Mouse (Mus musculus): ENCODE measurements around the gene Phtf2. TPM values are rescaled to one million over a fixed set of nuclear protein-coding genes. Genes with fewer than 3 reads are reported as not detected.

The Phtf2 gene
- polyA plus RNA-seq, 1 experiment, result 2.7 TPM

GRCm38 (mm10) chr5:20918967-20919366, 37.0 kb upstream of the Phtf2 start:
- Histone ChIP-seq H3K4me1 (ENCODE audit: control insufficient read depth, insufficient read depth, low read length) (no peaks in the 10 kb centered on the region), H3K27me3 (ENCODE audit: control insufficient read depth, insufficient read depth, low read length) (no peaks in the 10 kb centered on the region), H3K27ac (ENCODE audit: control insufficient read depth, insufficient read depth, low read depth, low read length) (no peak overlapping the region), H3K4me3 (ENCODE audit: control insufficient read depth, low read depth, low read length) (no peak overlapping the region), H3K36me3 (ENCODE audit: control insufficient read depth, insufficient read depth, low read length) (no peaks in the 10 kb centered on the region)
- TF ChIP-seq POLR2A (IDR thresholded peaks at IDR 0.05; ENCODE audit: control insufficient read depth, low read depth, low read length) (no peak), CTCF (IDR thresholded peaks at IDR 0.05; ENCODE audit: control insufficient read depth, insufficient read depth, insufficient replicate concordance, low read depth, low read length) (no peak)

DNA sequence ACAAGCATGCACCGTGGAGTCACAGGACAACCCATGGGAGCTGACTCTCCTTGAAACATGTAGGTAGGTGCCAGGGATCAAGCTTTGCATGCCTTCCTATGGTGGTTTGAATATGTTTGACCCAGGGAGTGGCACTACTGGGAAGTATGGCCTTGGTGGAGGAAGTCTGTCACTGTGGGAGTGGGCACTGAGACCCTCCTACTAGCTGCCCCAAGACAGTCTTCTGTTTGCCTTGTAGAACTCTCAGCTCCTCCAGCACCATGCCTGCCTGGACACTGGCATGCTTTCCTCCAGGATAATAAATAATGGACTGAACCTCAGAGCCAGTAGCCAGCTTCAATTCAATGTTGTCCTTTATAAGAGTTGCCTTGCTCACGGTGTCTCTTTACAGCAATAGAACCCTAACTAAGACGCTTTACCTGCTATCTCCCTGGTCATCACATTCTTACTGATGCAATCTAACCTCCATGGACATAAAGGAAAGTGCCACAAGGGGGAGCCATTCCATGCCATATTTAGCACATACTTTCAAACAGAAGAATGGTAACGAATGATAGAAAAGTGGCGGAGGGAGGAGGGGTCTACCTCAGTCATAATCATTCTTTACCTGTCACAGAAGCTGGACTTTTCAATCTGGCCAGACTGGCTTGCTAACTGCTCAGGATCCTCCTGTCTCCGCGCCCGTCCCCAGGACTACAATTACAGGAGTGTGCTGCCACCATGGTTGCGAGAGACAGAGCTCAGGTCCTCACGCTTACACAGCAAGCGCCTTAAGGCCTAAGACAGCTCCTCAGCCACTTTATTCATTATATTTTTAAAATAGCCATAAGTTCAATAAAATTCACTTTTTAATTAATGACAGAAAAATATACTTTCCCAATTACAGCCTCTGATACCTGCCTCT, 31.7 kb upstream of the Phtf2 start:
- Histone ChIP-seq H3K36me3 (ENCODE audit: control insufficient read depth, insufficient read depth, low read length) (no peaks in the 10 kb centered on the region), H3K27ac (ENCODE audit: control insufficient read depth, insufficient read depth, low read depth, low read length) (no peak overlapping the region), H3K4me1 (ENCODE audit: control insufficient read depth, insufficient read depth, low read length) (no peaks in the 10 kb centered on the region), H3K27me3 (ENCODE audit: control insufficient read depth, insufficient read depth, low read length) (no peaks in the 10 kb centered on the region), H3K4me3 (ENCODE audit: control insufficient read depth, low read depth, low read length) (no peak overlapping the region)
- no peak for TF ChIP-seq POLR2A (IDR thresholded peaks at IDR 0.05; ENCODE audit: control insufficient read depth, low read depth, low read length)
- TF ChIP-seq CTCF (IDR thresholded peaks at IDR 0.05; ENCODE audit: control insufficient read depth, insufficient read depth, insufficient replicate concordance, low read depth, low read length), result no peak

GRCm38 (mm10) chr5:20911741-20912140, 29.8 kb upstream of the Phtf2 start:
- H3K27me3 ChIP-seq (ENCODE audit: control insufficient read depth, insufficient read depth, low read length), result no peaks in the 10 kb centered on the region
- H3K4me1 ChIP-seq (ENCODE audit: control insufficient read depth, insufficient read depth, low read length), result no peaks in the 10 kb centered on the region
- H3K4me3 ChIP-seq (ENCODE audit: control insufficient read depth, low read depth, low read length), result no peak overlapping the region
- TF ChIP-seq POLR2A (IDR thresholded peaks at IDR 0.05; ENCODE audit: control insufficient read depth, low read depth, low read length) (no peak), CTCF (IDR thresholded peaks at IDR 0.05; ENCODE audit: control insufficient read depth, insufficient read depth, insufficient replicate concordance, low read depth, low read length) (no peak)
- H3K27ac ChIP-seq (ENCODE audit: control insufficient read depth, insufficient read depth, low read depth, low read length), result no peak overlapping the region
- no peaks in the 10 kb centered on the region for H3K36me3 ChIP-seq (ENCODE audit: control insufficient read depth, insufficient read depth, low read length)

GRCm38 (mm10) chr5:20906191-20906590, 24.3 kb upstream of the Phtf2 start:
- Histone ChIP-seq H3K27ac (ENCODE audit: control insufficient read depth, insufficient read depth, low read depth, low read length) (no peak overlapping the region), H3K27me3 (ENCODE audit: control insufficient read depth, insufficient read depth, low read length) (no peaks in the 10 kb centered on the region), H3K4me1 (ENCODE audit: control insufficient read depth, insufficient read depth, low read length) (no peaks in the 10 kb centered on the region), H3K36me3 (ENCODE audit: control insufficient read depth, insufficient read depth, low read length) (no peaks in the 10 kb centered on the region), H3K4me3 (ENCODE audit: control insufficient read depth, low read depth, low read length) (no peak overlapping the region)
- no peak for TF ChIP-seq POLR2A (IDR thresholded peaks at IDR 0.05; ENCODE audit: control insufficient read depth, low read depth, low read length)
- no peak for TF ChIP-seq CTCF (IDR thresholded peaks at IDR 0.05; ENCODE audit: control insufficient read depth, insufficient read depth, insufficient replicate concordance, low read depth, low read length)

DNA sequence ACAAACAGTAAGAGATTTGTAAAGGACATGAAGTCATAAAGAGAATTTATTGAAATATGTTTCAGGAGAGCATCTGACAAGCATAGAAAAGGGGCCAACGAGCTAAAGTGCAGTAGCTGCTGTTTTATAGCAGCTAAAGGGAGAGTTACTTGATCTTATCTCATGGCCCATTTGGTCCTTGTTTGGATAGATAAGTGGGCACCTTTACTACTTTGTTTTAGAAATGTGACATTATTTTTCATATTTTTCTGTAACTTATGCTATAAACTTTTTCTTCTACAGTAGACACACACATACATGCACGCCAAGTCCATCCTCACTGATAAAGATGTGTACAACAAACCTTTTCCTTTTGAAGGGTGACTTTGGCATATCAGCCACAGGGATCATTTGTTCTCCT, 23.5 kb upstream of the Phtf2 start:
- TF ChIP-seq POLR2A (IDR thresholded peaks at IDR 0.05; ENCODE audit: control insufficient read depth, low read depth, low read length) (no peak), CTCF (IDR thresholded peaks at IDR 0.05; ENCODE audit: control insufficient read depth, insufficient read depth, insufficient replicate concordance, low read depth, low read length) (no peak)
- Histone ChIP-seq H3K4me1 (ENCODE audit: control insufficient read depth, insufficient read depth, low read length) (no peaks in the 10 kb centered on the region), H3K27ac (ENCODE audit: control insufficient read depth, insufficient read depth, low read depth, low read length) (no peak overlapping the region), H3K4me3 (ENCODE audit: control insufficient read depth, low read depth, low read length) (no peak overlapping the region), H3K27me3 (ENCODE audit: control insufficient read depth, insufficient read depth, low read length) (no peaks in the 10 kb centered on the region), H3K36me3 (ENCODE audit: control insufficient read depth, insufficient read depth, low read length) (no peaks in the 10 kb centered on the region)

GRCm38 (mm10) chr5:20904647-20905046, 22.7 kb upstream of the Phtf2 start:
- Histone ChIP-seq H3K4me1 (ENCODE audit: control insufficient read depth, insufficient read depth, low read length) (no peaks in the 10 kb centered on the region), H3K27me3 (ENCODE audit: control insufficient read depth, insufficient read depth, low read length) (no peaks in the 10 kb centered on the region), H3K27ac (ENCODE audit: control insufficient read depth, insufficient read depth, low read depth, low read length) (no peak overlapping the region), H3K4me3 (ENCODE audit: control insufficient read depth, low read depth, low read length) (no peak overlapping the region; the same call in 1 of the 2 replicates), H3K36me3 (ENCODE audit: control insufficient read depth, insufficient read depth, low read length) (no peaks in the 10 kb centered on the region)
- TF ChIP-seq CTCF (IDR thresholded peaks at IDR 0.05; ENCODE audit: control insufficient read depth, insufficient read depth, insufficient replicate concordance, low read depth, low read length), result no peak
- no peak for TF ChIP-seq POLR2A (IDR thresholded peaks at IDR 0.05; ENCODE audit: control insufficient read depth, low read depth, low read length)

GRCm38 (mm10) chr5:20897446-20898167, 15.7 kb upstream of the Phtf2 start:
- Histone ChIP-seq H3K36me3 (ENCODE audit: control insufficient read depth, insufficient read depth, low read length) (no peaks in the 10 kb centered on the region), H3K4me1 (ENCODE audit: control insufficient read depth, insufficient read depth, low read length) (no peaks in the 10 kb centered on the region), H3K4me3 (ENCODE audit: control insufficient read depth, low read depth, low read length) (no peak overlapping the region), H3K27ac (ENCODE audit: control insufficient read depth, insufficient read depth, low read depth, low read length) (no peak overlapping the region), H3K27me3 (ENCODE audit: control insufficient read depth, insufficient read depth, low read length) (no peaks in the 10 kb centered on the region)
- TF ChIP-seq POLR2A (IDR thresholded peaks at IDR 0.05; ENCODE audit: control insufficient read depth, low read depth, low read length), result no peak
- TF ChIP-seq CTCF (IDR thresholded peaks at IDR 0.05; ENCODE audit: control insufficient read depth, insufficient read depth, insufficient replicate concordance, low read depth, low read length), result no peak

Measured in testis, adult 2 months (tissue).